Mouse (Mus musculus): ENCODE data around the gene Calhm2.

Gene Calhm2

GRCm38 (mm10) chr19:47067924-47068611 lies 70.0 kb downstream of the Calhm2 start:
- DNase-seq (ENCODE audit: low spot score) = peak; percentile 85

GRCm38 (mm10) chr19:47067096-47067882 lies 70.8 kb downstream of the Calhm2 start, which contains the start of gene Taf5:
Gene Taf5 (plus strand): TSS chr19:47067746.
- DNase-seq (ENCODE audit: low spot score) = peak; percentile 98

- DNase-seq (ENCODE audit: low spot score) = no peak
Measured at GRCm38 (mm10) chr19:47065860-47066259, 72.2 kb downstream of the Calhm2 start.

GRCm38 (mm10) chr19:47057684-47058083 lies 80.4 kb downstream of the Calhm2 start:
- no peak for DNase-seq (ENCODE audit: low spot score)
